Mouse (Mus musculus) frontal cortex, adult (tissue): ENCODE measurements at regions not wholly inside any gene's neighbourhood (a gene's known extent, or its start where the extent isn't known, plus 50 kb on each side); places are given as distances from the start of the nearest gene placed in this dataset.

Experiments used
- ATAC-seq: cut with Nextera tagmentation; 2 replicates; pipeline ENCODE4 v1.9.2; 2017; ENCODE audit warnings: mild to moderate bottlenecking, moderate library complexity, mixed read lengths; ENCODE audit not compliant: low TSS enrichment

DNA sequence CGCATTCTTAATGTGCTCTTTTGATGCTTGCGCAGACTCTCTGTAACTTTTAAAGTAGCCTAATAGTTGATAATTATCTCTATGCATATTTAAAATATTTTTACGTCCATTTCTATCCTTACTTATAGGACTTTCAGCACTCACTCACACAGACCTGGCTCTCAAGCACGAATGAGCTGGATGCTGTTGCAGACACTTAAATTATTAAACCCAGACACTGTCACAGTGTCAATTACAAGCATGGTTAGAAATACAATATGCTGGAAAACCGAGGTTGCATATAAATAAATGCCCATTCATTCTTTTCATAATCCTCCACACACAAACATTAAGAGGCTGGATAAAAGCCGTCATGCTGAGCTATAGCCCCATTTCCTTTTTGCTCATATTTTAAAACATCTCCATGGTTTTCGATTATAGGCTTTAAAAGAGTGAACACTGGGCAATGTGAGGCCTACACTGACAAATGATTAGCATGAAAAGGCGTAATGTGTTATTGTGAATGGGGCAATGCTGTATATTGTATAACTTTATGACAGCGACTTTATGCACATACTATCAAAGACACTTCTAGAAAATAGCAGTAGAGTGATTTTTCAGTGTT, 566.3 kb downstream of the Pdha2 start:
- no peak for ATAC-seq

DNA sequence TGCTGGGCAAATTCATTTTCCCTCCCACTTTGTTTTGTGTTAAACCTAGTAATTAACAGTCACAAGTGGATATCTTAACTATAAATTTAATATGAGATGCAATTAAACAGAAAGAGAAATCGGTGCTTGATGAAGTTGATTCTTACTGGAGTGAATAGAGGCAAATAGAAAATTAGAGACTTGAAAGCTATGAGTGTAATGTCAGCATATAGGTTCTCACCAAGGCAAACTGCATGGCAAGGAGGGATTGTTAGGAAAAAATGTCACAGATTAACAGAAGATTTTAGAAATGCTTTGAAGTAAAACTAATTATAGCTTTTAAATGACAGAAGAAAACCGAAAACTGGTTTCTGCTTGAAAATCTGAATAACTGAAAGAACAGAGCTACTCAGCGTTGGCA, 592.3 kb downstream of the Pdha2 start:
- ATAC-seq, result 0 out of 2 replicates have a peak, but pooled peaks have one; percentile 23
